In genomic region chr10:75031345-75032114, GRCm38 (mm10) we compare ENCODE assay signal across 27 mouse cellular contexts. TPM values are rescaled to one million over a fixed set of nuclear protein-coding genes. Genes with fewer than 3 reads are reported as not detected.
DNase-seq lines count a peak whose midpoint lies in the region; ATAC-seq and TF ChIP-seq lines count a peak whose summit lies in the region.
"Had no signal": no experiment of that assay in that cellular context is flagged by ENCODE, and none has a peak within 500 bp of the region (broad histone marks: within the 10 kb centered on the region; RNA-seq: fewer than 3 reads in every experiment).

No protein-coding gene starts in this region.

- H3K9ac ChIP-seq in hindbrain, embryonic 14.5 days: no peak overlapping the region
- H3K9ac ChIP-seq in neural tube, embryonic 13.5 days: no peak overlapping the region
- no peak overlapping the region for H3K9ac ChIP-seq in intestine, postnatal 0 days (ENCODE audit: low read depth, low read length)
- H3K9ac ChIP-seq: embryonic facial prominence, embryonic 13.5 days; forebrain, embryonic 15.5 days; limb, embryonic 15.5 days; liver, embryonic 13.5 days; neural tube, embryonic 15.5 days; stomach, embryonic 15.5 days had no signal

- no peaks in the 10 kb centered on the region for H3K9me3 ChIP-seq in hindbrain, embryonic 14.5 days (ENCODE audit: control insufficient read depth, low read length)
- H3K9me3 ChIP-seq in hindbrain, embryonic 10.5 days: no peaks in the 10 kb centered on the region
- no peaks in the 10 kb centered on the region for H3K9me3 ChIP-seq in neural tube, embryonic 13.5 days
- no peaks in the 10 kb centered on the region for H3K9me3 ChIP-seq in intestine, postnatal 0 days (ENCODE audit: control insufficient read depth)
- H3K9me3 ChIP-seq: embryonic facial prominence, embryonic 13.5 days; forebrain, embryonic 10.5 days; forebrain, embryonic 15.5 days; heart, embryonic 10.5 days; limb, embryonic 10.5 days; limb, embryonic 15.5 days; liver, embryonic 13.5 days; neural tube, embryonic 15.5 days; stomach, embryonic 15.5 days had no signal

- no peaks in the 10 kb centered on the region for H3K27me3 ChIP-seq in hindbrain, embryonic 14.5 days (ENCODE audit: control insufficient read depth, insufficient read depth, low read length)
- peaks cover 8% of the 10 kb centered on the region; the same call in 1 of the 2 replicates for H3K27me3 ChIP-seq in hindbrain, embryonic 10.5 days (ENCODE audit: insufficient read depth, poor library complexity, severe bottlenecking)
- H3K27me3 ChIP-seq in neural tube, embryonic 13.5 days: no peaks in the 10 kb centered on the region
- H3K27me3 ChIP-seq in intestine, postnatal 0 days (replicated peaks; ENCODE audit: control insufficient read depth, insufficient read depth, low read length): no peaks in the 10 kb centered on the region
- H3K27me3 ChIP-seq: embryonic facial prominence, embryonic 13.5 days; forebrain, embryonic 15.5 days; limb, embryonic 15.5 days; liver, embryonic 13.5 days; megakaryocyte, embryonic 14.5 days; neural tube, embryonic 15.5 days; stomach, embryonic 15.5 days had no signal

- H3K4me1 ChIP-seq in hindbrain, embryonic 14.5 days (replicated peaks; ENCODE audit: control insufficient read depth, insufficient read depth, low read length): peaks cover 18% of the 10 kb centered on the region
- H3K4me1 ChIP-seq in hindbrain, embryonic 10.5 days (replicated peaks): peaks cover 36% of the 10 kb centered on the region
- peaks cover 34% of the 10 kb centered on the region for H3K4me1 ChIP-seq in neural tube, embryonic 13.5 days (replicated peaks)
- H3K4me1 ChIP-seq in intestine, postnatal 0 days (replicated peaks; ENCODE audit: control insufficient read depth, insufficient read depth, low read length): no peaks in the 10 kb centered on the region

- H3K27ac ChIP-seq in hindbrain, embryonic 14.5 days: peak overlapping the region; percentile 48; the same call in 1 of the 2 replicates
- no peak overlapping the region for H3K27ac ChIP-seq in hindbrain, embryonic 10.5 days
- 0 out of 2 replicates have a peak overlapping the region, but pooled peaks have one; percentile 18 for H3K27ac ChIP-seq in neural tube, embryonic 13.5 days (replicated peaks)
- no peak overlapping the region for H3K27ac ChIP-seq in intestine, postnatal 0 days (ENCODE audit: low read depth, low read length)
- H3K27ac ChIP-seq: embryonic facial prominence, embryonic 13.5 days; forebrain, embryonic 10.5 days; heart, embryonic 10.5 days; limb, embryonic 10.5 days; limb, embryonic 15.5 days; liver, embryonic 13.5 days; stomach, embryonic 15.5 days had no signal

- no peaks in the 10 kb centered on the region for H3K36me3 ChIP-seq in hindbrain, embryonic 14.5 days (replicated peaks; ENCODE audit: control insufficient read depth, insufficient read depth)
- H3K36me3 ChIP-seq in hindbrain, embryonic 10.5 days: no peaks in the 10 kb centered on the region
- H3K36me3 ChIP-seq in neural tube, embryonic 13.5 days: no peaks in the 10 kb centered on the region
- no peaks in the 10 kb centered on the region for H3K36me3 ChIP-seq in intestine, postnatal 0 days (ENCODE audit: control insufficient read depth, insufficient read depth)
- H3K36me3 ChIP-seq: embryonic facial prominence, embryonic 13.5 days; forebrain, embryonic 10.5 days; forebrain, embryonic 15.5 days; heart, embryonic 10.5 days; limb, embryonic 10.5 days; limb, embryonic 15.5 days; liver, embryonic 13.5 days; neural tube, embryonic 15.5 days; stomach, embryonic 15.5 days had no signal

- no peak for ATAC-seq in hindbrain, embryonic 14.5 days (ENCODE audit: low FRiP score)
- no peak for ATAC-seq in neural tube, embryonic 13.5 days (ENCODE audit: low read depth)
- ATAC-seq in intestine, postnatal 0 days: no peak
- ATAC-seq: intestine, embryonic 16.5 days; lung, postnatal 0 days had no signal

- no peak overlapping the region for H3K4me2 ChIP-seq in hindbrain, embryonic 14.5 days (replicated peaks)
- H3K4me2 ChIP-seq in neural tube, embryonic 13.5 days: no peak overlapping the region
- H3K4me2 ChIP-seq in intestine, postnatal 0 days (replicated peaks; ENCODE audit: low read depth): no peak overlapping the region
- H3K4me2 ChIP-seq: limb, embryonic 15.5 days; liver, embryonic 13.5 days; stomach, embryonic 15.5 days had no signal

- no peak for TF ChIP-seq CTCF in intestine, postnatal 0 days (IDR thresholded peaks at IDR 0.05; ENCODE audit: low read depth)

- no peak overlapping the region for H3K4me3 ChIP-seq in hindbrain, embryonic 14.5 days (replicated peaks; ENCODE audit: low read length)
- H3K4me3 ChIP-seq in hindbrain, embryonic 10.5 days: no peak overlapping the region
- no peak overlapping the region for H3K4me3 ChIP-seq in neural tube, embryonic 13.5 days
- no peak overlapping the region for H3K4me3 ChIP-seq in intestine, postnatal 0 days (ENCODE audit: low read depth, low read length)
- H3K4me3 ChIP-seq: embryonic facial prominence, embryonic 13.5 days; forebrain, embryonic 10.5 days; forebrain, embryonic 15.5 days; heart, embryonic 10.5 days; limb, embryonic 10.5 days; limb, embryonic 15.5 days; liver, embryonic 13.5 days; megakaryocyte, embryonic 14.5 days; stomach, embryonic 15.5 days had no signal

- peak; percentile 65 to 73 for DNase-seq in adrenal gland, adult (ENCODE audit: inconsistent age in 2 of 2, low spot score in 1 of 2)
- no peak for DNase-seq in adrenal gland, postnatal 10 days
- DNase-seq in hindbrain, embryonic 14.5 days (ENCODE audit: low spot score): no peak
- no peak for DNase-seq in hindbrain, embryonic 10.5 days (ENCODE audit: low spot score)
- no peak for DNase-seq in neural tube, embryonic 10.5 days (ENCODE audit: extremely low spot score, low spot score)
- DNase-seq in B cell, adult 2 months: no peak
- DNase-seq: liver, embryonic 13.5 days; thymus, adult 18-20 months; thymus, postnatal 25 days had no signal

- 79% methylated on average over 5 of the region's 5 CpGs for WGBS in hindbrain, embryonic 14.5 days
- 82% methylated on average over 5 of the region's 5 CpGs for WGBS in hindbrain, embryonic 10.5 days
- 78% methylated on average over 5 of the region's 5 CpGs for WGBS in neural tube, embryonic 13.5 days
- 50% methylated on average over 5 of the region's 5 CpGs for whole genome bisulfite sequencing in intestine, postnatal 0 days

RNA-seq across cellular contexts. Expression of gene Rsph14, which starts 0.9 kb away (rescaled TPM):
- total RNA-seq in adrenal gland, postnatal 10 days (2021): under 1 TPM in 1 of 2 experiments, not detected in 1; 0.39 TPM
- polyA plus RNA-seq in hindbrain, embryonic 14.5 days (2014; fragmentation: Nextera tagmentation; extraction: Ambion mirVana): 0.20 and 0.50 TPM in 2 replicates
- polyA plus RNA-seq in hindbrain, embryonic 10.5 days (2016; fragmentation: Nextera tagmentation; extraction: Ambion mirVana): 0.20 and 1.0 TPM in 2 replicates
- polyA plus RNA-seq in neural tube, embryonic 13.5 days (2015; fragmentation: Nextera tagmentation; extraction: Ambion mirVana): 0.35 TPM in 1 of 2 replicates, not detected in the other
- not detected in 2 replicates for polyA plus RNA-seq in intestine, postnatal 0 days (2015; fragmentation: Nextera tagmentation; extraction: Ambion mirVana)
- total RNA-seq: common myeloid progenitor, adult 5-6 weeks; gastrocnemius, adult 18-20 months; gastrocnemius, postnatal 25 days; heart, postnatal 36 days had no signal
- polyA plus RNA-seq: embryonic facial prominence, embryonic 13.5 days; forebrain, embryonic 10.5 days; heart, embryonic 10.5 days; intestine, embryonic 16.5 days; limb, embryonic 10.5 days; limb, embryonic 15.5 days; liver, embryonic 13.5 days; small intestine, adult 2 months; stomach, embryonic 15.5 days had no signal

RNA-seq across cellular contexts. Expression of gene Rab36, which starts 5.3 kb away (rescaled TPM):
- 10 to 100 TPM in 1 of 2 experiments, 1 to 10 TPM in 1; 7.1 to 12.5 TPM for total RNA-seq in adrenal gland, postnatal 10 days (2021)
- 14.5 and 17.0 TPM in 2 replicates for polyA plus RNA-seq in hindbrain, embryonic 14.5 days (2014; fragmentation: Nextera tagmentation; extraction: Ambion mirVana)
- polyA plus RNA-seq in hindbrain, embryonic 10.5 days (2016; fragmentation: Nextera tagmentation; extraction: Ambion mirVana): 9.8 and 10.6 TPM in 2 replicates
- 12.3 TPM in 2 replicates for polyA plus RNA-seq in neural tube, embryonic 13.5 days (2015; fragmentation: Nextera tagmentation; extraction: Ambion mirVana)
- polyA plus RNA-seq in intestine, postnatal 0 days (2015; fragmentation: Nextera tagmentation; extraction: Ambion mirVana): 1.5 TPM in 2 replicates

RNA-seq across cellular contexts. Expression of gene Bcr, which starts 28.9 kb away (rescaled TPM):
- total RNA-seq in adrenal gland, postnatal 10 days (2021): 10 to 100 TPM; 21.6 to 24.0 TPM
- 19.6 and 24.0 TPM in 2 replicates for polyA plus RNA-seq in hindbrain, embryonic 14.5 days (2014; fragmentation: Nextera tagmentation; extraction: Ambion mirVana)
- polyA plus RNA-seq in hindbrain, embryonic 10.5 days (2016; fragmentation: Nextera tagmentation; extraction: Ambion mirVana): 6.6 and 7.8 TPM in 2 replicates
- polyA plus RNA-seq in neural tube, embryonic 13.5 days (2015; fragmentation: Nextera tagmentation; extraction: Ambion mirVana): 14.5 and 16.8 TPM in 2 replicates
- 26.7 and 36.2 TPM in 2 replicates for polyA plus RNA-seq in intestine, postnatal 0 days (2015; fragmentation: Nextera tagmentation; extraction: Ambion mirVana)

Comparison
In these comparisons a context has a peak if more than half of its experiments do, and no peak if none do; other contexts are left out.
1. DNase-seq: peak in adrenal gland, adult (2 of 2); none in adrenal gland, postnatal 10 days (single experiment), hindbrain, embryonic 14.5 days (single experiment), hindbrain, embryonic 10.5 days (single experiment), neural tube, embryonic 10.5 days (single experiment) and B cell, adult 2 months (0 of 2).
2. H3K27ac ChIP-seq: peak in hindbrain, embryonic 14.5 days (single experiment) and neural tube, embryonic 13.5 days (single experiment); none in hindbrain, embryonic 10.5 days (single experiment) and intestine, postnatal 0 days (single experiment).